Mouse (Mus musculus): ENCODE results near the gene Shisa4.

DNA sequence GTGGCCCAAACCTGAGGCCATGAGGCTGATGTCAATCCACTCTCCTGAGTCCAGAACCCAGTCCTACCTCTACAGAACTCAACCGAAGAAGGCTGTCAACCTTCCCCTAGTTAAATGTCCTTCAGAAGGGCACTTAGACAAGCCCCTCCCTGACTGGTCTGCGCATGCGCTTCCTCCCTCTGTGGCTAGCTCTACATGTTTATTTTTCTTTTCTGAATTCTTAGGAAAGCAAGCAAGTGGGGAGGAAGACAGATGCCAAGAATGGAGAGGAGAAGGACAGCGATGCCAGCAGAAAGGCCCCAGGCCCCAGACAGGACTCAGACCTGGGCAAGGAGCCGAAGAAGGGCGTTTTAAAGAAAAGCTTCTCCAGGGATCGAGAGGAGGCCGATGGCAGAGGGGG lies 11.6 kb downstream of the Shisa4 start:
- no peak for TF ChIP-seq CTCF (IDR thresholded peaks at IDR 0.05; ENCODE audit: low read depth)
- TF ChIP-seq EP300 (optimal IDR thresholded peaks at IDR 0.05): no peak

Data from stomach, postnatal 0 days (tissue).